Mouse (Mus musculus) brain, embryonic 14.5 days (tissue): ENCODE data around the gene Tmcc3. TPM values are rescaled to one million over a fixed set of nuclear protein-coding genes. Genes with fewer than 3 reads are reported as not detected.

Experiments
- DNase-seq: peaks from one replicate; pipeline ENCODE4 v3.0.0-alpha.2; 2011; ENCODE audit warnings: low read depth
- CTCF ChIP-seq: fragments of 200-500 bp; IDR thresholded peaks from 2 replicates; pipeline ENCODE4 v1.5.1; 2012; ENCODE audit warnings: inconsistent platforms, mild to moderate bottlenecking, moderate library complexity, borderline replicate concordance; ENCODE audit not compliant: insufficient read depth, insufficient read length; ENCODE audit errors: extremely low read depth
- POLR2A ChIP-seq: fragments of 200-500 bp; IDR thresholded peaks from 2 replicates; pipeline ENCODE4 v1.6.1; 2012; ENCODE audit warnings: mild to moderate bottlenecking, inconsistent platforms, borderline replicate concordance; ENCODE audit not compliant: poor library complexity, insufficient read depth, insufficient read length, severe bottlenecking; ENCODE audit errors: extremely low read depth
- polyA plus RNA-seq: library from polyadenylated mRNA; depleted of rRNA; stranded (reverse); fragments of >200 nt; gene quantifications from 2 replicates; pipeline ENCODE4 v1.2.3, GENCODE M21; 2012; rRNA removed

Gene Tmcc3
- polyA plus RNA-seq, 1 experiment, result 7.2 TPM

DNA sequence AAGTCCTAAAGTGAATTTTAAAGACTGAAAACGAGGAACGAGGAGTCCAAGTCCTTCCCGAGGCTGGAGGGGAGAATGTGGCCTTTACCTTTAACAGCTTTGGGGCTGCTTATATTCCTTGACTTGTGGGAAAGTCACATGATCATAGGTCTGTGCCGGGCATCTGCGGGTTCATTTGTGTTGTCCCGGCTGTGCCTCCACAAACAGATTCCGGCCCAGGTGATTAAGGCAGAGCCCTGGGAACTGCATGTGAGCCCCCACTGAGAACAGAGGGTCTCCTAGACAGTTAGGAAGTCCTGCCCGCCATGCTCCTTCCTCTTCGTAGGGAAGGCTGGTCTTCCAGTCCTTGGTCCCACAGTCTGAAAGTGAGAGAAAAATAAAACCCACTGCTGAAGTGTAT is 311.1 kb downstream of the Tmcc3 start:
- TF ChIP-seq CTCF, result no peak
- no peak for TF ChIP-seq POLR2A
- DNase-seq, result peak; percentile 23

DNA sequence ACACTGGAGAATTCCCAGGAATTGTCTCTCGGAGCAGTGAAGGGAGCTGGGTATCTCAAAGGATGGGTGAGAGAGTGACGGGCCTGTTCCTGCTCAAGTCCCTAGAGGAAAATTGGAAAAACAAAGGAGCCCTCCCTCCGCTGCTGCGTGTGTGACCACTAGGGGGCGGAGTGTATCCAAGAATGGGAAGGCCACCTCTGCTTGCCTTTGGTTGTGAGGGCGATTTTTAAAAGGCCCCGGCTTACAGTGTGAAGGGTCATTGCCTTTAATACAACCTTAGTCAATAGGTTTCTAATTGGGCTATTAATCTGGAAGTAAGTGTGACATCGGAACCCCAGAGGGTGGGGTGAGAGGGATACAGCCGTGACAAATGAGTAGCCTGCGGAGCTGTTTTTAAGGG is 311.9 kb downstream of the Tmcc3 start:
- TF ChIP-seq POLR2A, result no peak
- peak; percentile 99 for TF ChIP-seq CTCF
- peak; percentile 94 for DNase-seq

DNA sequence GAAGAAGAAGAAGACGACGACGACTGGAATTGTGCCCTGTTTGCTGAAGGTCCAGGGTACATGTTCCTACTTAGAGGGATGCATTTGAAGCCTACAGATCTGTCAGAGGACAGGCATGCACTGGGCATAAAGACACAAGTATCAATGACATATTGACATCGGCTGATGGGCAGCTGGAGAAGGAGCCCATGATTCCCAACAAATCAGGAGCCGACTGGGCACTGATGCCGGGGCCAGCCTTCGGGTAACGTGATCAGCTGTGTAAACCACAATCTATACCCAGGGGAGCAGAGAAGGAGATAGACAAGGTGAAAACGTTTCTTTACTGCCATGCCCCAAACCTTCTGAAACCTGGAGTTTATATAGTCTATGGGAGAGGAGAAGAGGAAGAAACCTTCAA is 313.3 kb downstream of the Tmcc3 start:
- no peak for DNase-seq
- TF ChIP-seq POLR2A (no peak), CTCF (no peak)

DNA sequence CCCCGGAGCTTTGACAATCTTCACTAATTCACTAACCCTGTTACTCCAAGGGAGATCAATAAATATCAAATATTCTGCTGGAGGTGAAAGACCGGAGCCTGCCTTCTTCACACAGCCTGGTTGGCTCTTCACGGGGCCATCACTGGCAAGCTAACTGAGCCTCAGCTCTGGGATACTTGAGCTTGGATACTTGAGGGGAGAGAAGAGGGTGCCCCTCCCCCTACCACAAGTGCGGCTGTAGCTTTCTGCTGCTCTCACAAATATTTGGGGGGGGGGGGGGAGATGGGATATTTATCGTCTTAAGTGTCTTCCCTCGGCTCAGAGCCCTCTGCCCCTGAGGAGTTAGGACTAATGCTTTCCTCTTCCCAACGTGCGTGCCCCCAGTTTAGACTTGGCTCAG is 313.9 kb downstream of the Tmcc3 start:
- no peak for TF ChIP-seq POLR2A
- no peak for TF ChIP-seq CTCF
- no peak for DNase-seq

DNA sequence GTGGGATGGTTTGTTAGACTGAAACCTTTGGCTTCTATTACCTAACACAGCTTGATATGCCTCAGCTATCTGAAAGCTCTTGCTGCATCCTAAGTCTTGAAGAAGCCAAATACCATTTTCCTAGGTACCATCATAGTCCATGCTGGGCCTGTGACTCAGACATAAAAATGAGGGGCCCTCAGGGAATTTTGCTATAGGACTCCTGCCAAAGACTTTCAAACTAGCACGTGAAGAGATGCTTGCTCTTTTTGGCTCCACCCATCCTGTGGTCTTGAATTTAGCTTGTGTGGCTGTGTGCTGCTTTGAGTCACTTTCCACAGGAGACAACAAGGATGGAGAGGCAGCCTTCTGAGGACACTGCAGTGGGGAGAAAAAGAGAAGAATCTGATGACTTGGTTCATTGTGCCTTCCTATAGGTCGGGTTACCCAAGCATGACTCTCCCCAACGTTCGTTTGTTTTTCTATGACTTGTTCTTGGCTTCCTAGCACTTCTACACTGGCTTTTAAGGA is 319.1 kb downstream of the Tmcc3 start:
- TF ChIP-seq POLR2A (no peak), CTCF (no peak)
- no peak for DNase-seq

DNA sequence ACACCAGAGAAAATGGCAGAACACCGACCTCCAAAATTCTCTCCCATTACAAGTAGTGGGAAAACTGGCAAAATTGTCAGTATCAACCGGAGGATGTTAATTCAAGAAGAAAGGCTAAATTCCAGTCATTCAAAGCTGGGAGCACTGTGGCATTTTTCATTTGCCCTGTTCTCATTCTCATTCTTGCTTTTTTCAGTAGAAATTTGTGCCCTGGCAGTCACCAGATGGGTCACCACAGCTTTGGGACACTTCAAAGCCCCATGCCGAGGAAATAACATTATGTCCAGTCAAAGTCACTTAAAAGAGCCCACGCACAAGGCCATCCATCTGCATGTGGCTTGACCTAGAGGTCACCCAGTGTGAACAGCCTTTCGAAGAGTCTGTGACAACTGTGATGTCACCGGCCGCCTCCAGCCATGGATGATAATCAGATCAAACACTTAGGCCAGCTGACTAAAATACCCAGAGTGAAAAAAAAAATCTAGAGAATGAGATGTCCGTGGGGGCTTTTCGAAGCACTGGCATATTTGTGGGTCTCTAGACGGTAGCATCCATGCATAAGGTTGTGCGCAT is 319.9 kb downstream of the Tmcc3 start:
- TF ChIP-seq CTCF (no peak), POLR2A (no peak)
- no peak for DNase-seq

DNA sequence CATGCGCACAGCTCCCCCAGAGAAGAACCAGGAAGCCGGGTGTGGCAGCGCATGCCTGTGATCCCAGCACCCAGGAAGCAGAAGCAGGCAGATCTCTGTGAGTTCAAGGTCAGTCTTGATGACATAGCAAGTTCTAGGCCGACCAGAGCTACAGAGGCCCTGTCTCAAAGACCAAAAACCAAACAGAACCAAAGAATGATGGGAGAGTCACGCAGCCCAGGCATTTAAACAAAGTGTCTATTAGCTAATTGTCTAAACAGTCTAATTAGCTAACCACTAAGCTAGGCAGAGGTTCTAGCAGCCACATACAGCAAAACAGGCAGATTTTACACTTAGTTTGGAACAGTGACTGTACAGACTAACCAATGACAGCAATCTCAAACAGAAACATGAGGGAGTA is 320.5 kb downstream of the Tmcc3 start:
- TF ChIP-seq CTCF (no peak), POLR2A (no peak)
- DNase-seq, result no peak

DNA sequence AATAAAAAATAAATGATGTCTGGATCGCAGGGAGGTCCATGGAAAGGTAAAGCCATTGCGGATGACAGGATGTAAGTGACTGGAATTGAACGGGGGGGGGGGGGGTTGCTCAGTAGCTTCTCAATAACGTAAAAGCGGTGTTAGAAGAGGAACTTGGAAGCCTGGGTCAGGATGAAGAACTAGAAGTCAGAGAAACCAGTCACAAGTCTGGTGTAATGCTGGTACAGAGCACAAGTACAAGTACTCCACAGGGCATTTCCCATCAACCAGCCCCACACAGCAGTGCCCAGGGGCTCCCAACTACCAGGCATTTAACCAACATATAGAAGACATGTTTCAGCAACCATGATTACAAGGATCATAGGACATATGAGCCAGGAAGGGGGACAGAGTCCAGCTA is 326.9 kb downstream of the Tmcc3 start:
- no peak for DNase-seq
- TF ChIP-seq POLR2A (no peak), CTCF (no peak)

DNA sequence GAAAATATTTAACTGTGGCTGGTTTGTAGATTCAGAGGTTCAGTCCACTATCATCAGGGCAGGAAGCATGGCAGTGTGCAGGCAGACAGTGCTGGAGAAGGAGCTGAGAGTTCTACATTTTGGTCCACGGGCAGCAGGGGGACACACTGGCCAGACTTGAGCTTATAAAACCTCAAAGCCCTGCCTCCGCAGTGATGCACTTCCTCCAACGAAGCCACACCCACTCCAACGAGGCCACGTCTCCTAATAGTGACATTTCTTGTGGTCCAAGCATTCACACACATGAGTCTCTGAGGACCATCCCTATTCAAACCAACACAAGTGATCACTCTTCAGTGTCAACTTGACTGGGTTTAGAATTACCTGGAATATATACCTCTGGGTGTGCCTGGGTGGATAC is 327.5 kb downstream of the Tmcc3 start:
- TF ChIP-seq CTCF, result no peak
- TF ChIP-seq POLR2A, result no peak
- no peak for DNase-seq

DNA sequence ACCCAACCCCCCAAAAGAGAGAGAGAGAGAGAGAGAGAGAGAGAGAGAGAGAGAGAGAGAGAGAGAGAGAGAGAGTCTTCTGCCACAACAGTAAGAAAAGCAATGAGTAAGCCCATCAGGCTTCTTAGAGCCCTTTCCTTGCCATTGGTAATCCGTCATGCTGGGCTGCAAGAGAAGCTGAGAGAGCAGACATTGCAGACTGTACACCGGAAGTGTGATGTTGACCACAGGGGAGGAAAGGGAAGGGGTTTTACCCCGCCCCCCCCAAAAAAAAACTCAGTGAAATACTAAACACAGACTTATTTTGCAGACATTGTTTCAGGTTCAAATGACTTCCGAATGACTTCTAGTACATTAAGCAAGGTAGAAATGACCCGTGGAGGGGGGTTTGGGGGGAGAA is 328.3 kb downstream of the Tmcc3 start:
- DNase-seq, result no peak
- TF ChIP-seq CTCF (no peak), POLR2A (no peak)

Other genes starting within 250 kb of the Tmcc3 start
- gene Nr2c1, start 163.9 kb upstream of the Tmcc3 start, polyA plus RNA-seq, result 10.9 and 11.3 TPM in 2 replicates
- 180 and 184 TPM in 2 replicates for gene Ndufa12, start 113.2 kb upstream of the Tmcc3 start, polyA plus RNA-seq
- gene Gm4792, start 13.2 kb upstream of the Tmcc3 start, polyA plus RNA-seq, result 0.11 and 0.13 TPM in 2 replicates